Mouse (Mus musculus) kidney, adult 2 months (tissue): ENCODE data around the gene Dab1.

ENCODE experiments used
- CTCF ChIP-seq: fragments of 200-500 bp; conservative IDR thresholded peaks from 2 replicates; pipeline ENCODE4 v1.5.1; 2011; ENCODE audit warnings: low read depth, mild to moderate bottlenecking, control low read depth, low read length, moderate library complexity, mixed read lengths; ENCODE audit not compliant: insufficient read depth, insufficient read length
- POLR2A ChIP-seq: fragments of 200-500 bp; IDR thresholded peaks from one replicate; pipeline ENCODE4 v1.6.1; 2011; ENCODE audit warnings: low read depth, low read length, control low read depth

GRCm38 (mm10) chr4:103757241-103757640 lies 138.1 kb downstream of the Dab1 start:
- TF ChIP-seq CTCF (no peak), POLR2A (no peak)
